Mouse (Mus musculus): ENCODE results near the gene Sri.

The Sri gene

DNA sequence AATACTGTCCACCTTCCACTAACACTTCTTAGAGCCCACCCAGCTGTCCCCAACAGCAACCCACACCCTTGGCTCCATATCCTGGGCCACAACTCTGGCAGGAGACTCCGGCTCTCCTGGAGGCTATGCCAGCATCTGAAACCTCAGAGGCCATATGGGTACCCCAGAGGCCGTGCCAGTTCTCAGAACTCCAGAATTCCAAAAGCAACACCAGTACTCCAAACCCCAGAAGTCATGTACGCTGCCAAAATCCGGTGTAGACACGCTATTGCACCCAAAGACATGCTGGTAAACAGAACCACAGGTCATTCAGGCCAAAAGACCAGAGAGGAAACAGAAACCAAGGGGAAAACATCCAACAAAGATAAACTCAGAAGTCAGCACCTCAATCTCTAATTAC is 66.4 kb downstream of the Sri start:
- DNase-seq (ENCODE audit: low read depth), result no peak

- no peak for DNase-seq (ENCODE audit: low read depth)
These were observed 70.8 kb downstream of the Sri start for GRCm38 (mm10) chr5:8116561-8117168.

Data from 416B (cell line).